Mouse (Mus musculus): ENCODE data around the gene Cfap61.

The Cfap61 gene

GRCm38 (mm10) chr2:145936975-145937374, 2.4 kb downstream of the Cfap61 start:
- ChIA-PET POLR2A (interaction anchor here in 1 of 4 experiments (1.1 kb wide), 1 partner anchor 26 kb away, joined by 4 read pairs; no protein-coding TSS in a partner anchor), CTCF (no interaction called here)

DNA sequence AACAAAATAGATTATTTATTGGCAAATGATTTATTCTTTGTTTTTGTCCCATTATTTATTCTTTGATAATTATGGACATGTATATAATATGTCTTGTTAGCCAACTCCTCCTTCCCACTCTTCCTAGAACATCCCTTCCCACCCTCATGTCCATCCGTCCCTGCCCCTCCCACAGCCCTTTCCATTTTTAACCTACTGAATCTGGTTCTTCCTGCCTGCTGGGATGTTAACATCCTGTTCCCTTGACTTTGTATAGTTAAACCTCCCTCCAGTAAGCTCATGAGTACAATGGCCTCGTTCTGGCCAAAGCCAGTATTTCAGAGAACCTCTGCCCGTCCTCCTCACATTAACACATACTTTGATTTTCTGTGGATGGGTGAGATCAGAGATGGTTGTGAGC, 6.8 kb downstream of the Cfap61 start:
- POLR2A ChIA-PET: interaction anchor here in 1 of 4 experiments (1.4 kb wide), 1 partner anchor 276 kb away, joined by 3 read pairs; no protein-coding TSS in a partner anchor
- CTCF ChIA-PET: no interaction called here

- CTCF ChIA-PET: no interaction called here
- POLR2A ChIA-PET: interaction anchor here in 1 of 4 experiments (0.6 kb wide), 1 partner anchor 249 kb away, joined by 3 read pairs; no protein-coding TSS in a partner anchor
Observed at GRCm38 (mm10) chr2:145944286-145944685, 9.7 kb downstream of the Cfap61 start.

- ChIA-PET POLR2A (interaction anchor here in 1 of 4 experiments (1.1 kb wide), 1 partner anchor 9 kb away, joined by 3 read pairs; no protein-coding TSS in a partner anchor), CTCF (interaction anchor here in 1 of 4 experiments (0.5 kb wide), 1 partner anchor 276 kb away, joined by 14 read pairs; no protein-coding TSS in a partner anchor)
Observed at GRCm38 (mm10) chr2:145948402-145948954, 13.9 kb downstream of the Cfap61 start.

- POLR2A ChIA-PET: interaction anchor here in 1 of 4 experiments (1.1 kb wide), 1 partner anchor 10 kb away, joined by 3 read pairs; no protein-coding TSS in a partner anchor
- CTCF ChIA-PET: no interaction called here
Observed at GRCm38 (mm10) chr2:145949475-145950068, 15.0 kb downstream of the Cfap61 start.

DNA sequence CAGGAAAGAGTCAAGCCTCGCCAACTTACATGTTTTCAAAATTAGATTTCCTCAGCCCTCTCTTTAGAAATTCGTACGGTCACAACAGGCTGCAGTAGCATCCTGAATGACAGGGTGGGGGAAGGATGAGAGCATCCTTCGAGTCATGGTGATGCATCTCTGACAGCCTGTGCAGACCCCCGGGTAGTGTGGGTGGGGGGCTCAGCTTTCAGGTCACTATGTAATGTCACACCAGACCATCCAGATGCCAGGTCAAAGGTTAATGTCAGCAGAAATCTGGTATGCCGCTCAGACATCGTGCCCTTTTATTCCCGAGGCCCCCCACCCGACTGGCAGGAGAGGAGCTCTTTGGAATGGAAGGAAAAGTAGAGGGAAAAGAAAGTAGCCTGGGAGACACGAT, 15.7 kb downstream of the Cfap61 start:
- ChIA-PET POLR2A (no interaction called here), CTCF (interaction anchor here in 1 of 4 experiments (1.4 kb wide), 1 partner anchor 662 kb away, joined by 3 read pairs; no protein-coding TSS in a partner anchor)

- ChIA-PET CTCF (interaction anchor here in 2 of 4 experiments (0.6 to 1.2 kb wide), 3 partner anchors 100 to 255 kb away, joined by 3 read pairs; no protein-coding TSS in a partner anchor), POLR2A (no interaction called here)
Observed at GRCm38 (mm10) chr2:145952726-145953125, 18.1 kb downstream of the Cfap61 start.

DNA sequence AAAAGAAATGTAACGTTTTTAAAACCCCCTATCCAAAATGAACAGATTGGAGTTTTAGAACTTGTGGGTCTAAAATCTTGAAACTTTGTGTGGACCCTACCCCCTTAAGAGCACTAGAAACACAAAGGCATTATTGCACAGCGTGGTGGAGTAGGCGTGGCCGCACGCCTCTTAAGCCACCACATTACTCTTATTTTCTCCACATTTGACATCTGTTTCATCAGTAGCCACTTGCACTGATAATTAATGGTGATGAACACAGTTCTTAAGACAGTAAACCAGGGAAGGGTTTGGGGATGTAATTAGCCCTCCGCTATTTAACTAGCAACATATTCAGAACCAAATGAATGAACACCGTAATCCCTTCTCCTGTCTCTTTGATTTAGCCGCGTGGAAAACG, 21.3 kb downstream of the Cfap61 start:
- ChIA-PET CTCF (interaction anchor here in 3 of 4 experiments (0.6 to 1.4 kb wide), 3 partner anchors 33 to 657 kb away, joined by 4 read pairs; no protein-coding TSS in a partner anchor), POLR2A (no interaction called here)

- POLR2A ChIA-PET: no interaction called here
- CTCF ChIA-PET: interaction anchor here in 3 of 4 experiments (0.6 to 2.3 kb wide), 6 partner anchors 32 to 1221 kb away, joined by 4 to 13 read pairs (median 4); no protein-coding TSS in a partner anchor
Observed at GRCm38 (mm10) chr2:145956318-145956717, 21.7 kb downstream of the Cfap61 start.

- ChIA-PET POLR2A (interaction anchor here in 1 of 4 experiments (0.6 kb wide), 1 partner anchor 224 kb away, joined by 5 read pairs; no protein-coding TSS in a partner anchor), CTCF (interaction anchor here (0.7 to 2.3 kb wide), 7 partner anchors 10 to 1220 kb away, joined by 3 to 13 read pairs (median 4); no protein-coding TSS in a partner anchor)
Observed at GRCm38 (mm10) chr2:145957450-145957849, 22.9 kb downstream of the Cfap61 start.

DNA sequence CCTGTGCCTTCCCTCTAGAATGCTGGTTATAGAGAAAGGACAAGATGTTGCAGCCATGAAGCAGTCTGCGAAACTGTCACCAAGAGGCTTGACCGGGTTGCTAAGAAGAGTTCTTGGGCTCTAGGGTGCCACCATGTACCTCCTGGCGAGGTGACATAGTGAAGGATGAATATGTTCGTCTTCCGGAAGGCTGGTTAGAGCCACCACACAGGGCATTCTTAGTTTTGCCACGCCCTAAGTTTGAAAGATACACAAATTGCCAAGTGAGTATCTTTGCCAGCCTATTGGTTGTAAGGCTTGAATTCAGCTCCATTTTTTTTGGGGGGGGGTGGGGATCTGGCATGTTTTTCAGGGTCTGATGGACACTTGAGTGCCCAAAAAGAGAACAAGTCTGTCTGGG, 23.5 kb downstream of the Cfap61 start:
- ChIA-PET POLR2A (interaction anchor here in 1 of 4 experiments (0.6 kb wide), 1 partner anchor 25 kb away, joined by 3 read pairs; no protein-coding TSS in a partner anchor), CTCF (interaction anchor here in 2 of 4 experiments (0.6 to 2.3 kb wide), 4 partner anchors 37 to 456 kb away, joined by 4 to 13 read pairs (median 8); no protein-coding TSS in a partner anchor)

DNA sequence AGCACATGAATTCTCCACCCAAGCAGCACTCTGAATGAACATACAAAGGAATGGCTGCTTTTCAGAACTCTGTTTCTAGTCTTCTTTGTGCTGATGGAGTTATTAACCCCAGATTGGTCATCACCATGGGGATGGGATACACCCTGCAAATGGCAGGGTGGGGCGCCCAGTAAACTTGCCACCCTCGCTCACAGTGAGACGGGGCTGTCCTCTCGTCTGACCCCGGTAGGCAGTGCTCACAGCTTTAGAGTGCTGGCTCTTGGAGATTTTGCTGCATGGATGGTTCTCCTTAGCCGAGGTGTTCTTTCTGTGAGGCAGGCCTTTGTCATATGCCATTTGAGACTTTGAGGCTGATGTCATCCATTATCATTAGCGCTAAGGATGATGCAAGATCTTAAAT, 24.0 kb downstream of the Cfap61 start:
- CTCF ChIA-PET: interaction anchor here in 1 of 4 experiments (2.3 kb wide), 1 partner anchor 456 kb away, joined by 13 read pairs; no protein-coding TSS in a partner anchor
- POLR2A ChIA-PET: no interaction called here

GRCm38 (mm10) chr2:145961861-145962260, 27.3 kb downstream of the Cfap61 start:
- ChIA-PET POLR2A (no interaction called here), CTCF (interaction anchor here in 1 of 4 experiments (1.5 kb wide), 1 partner anchor 453 kb away, joined by 3 read pairs; no protein-coding TSS in a partner anchor)

GRCm38 (mm10) chr2:145970751-145971150, 36.2 kb downstream of the Cfap61 start:
- ChIA-PET POLR2A (interaction anchor here in 1 of 4 experiments (1.3 kb wide), 1 partner anchor 49 kb away, joined by 4 read pairs; no protein-coding TSS in a partner anchor), CTCF (interaction anchor here in 1 of 4 experiments (0.6 kb wide), 1 partner anchor 13 kb away, joined by 3 read pairs; no protein-coding TSS in a partner anchor)

DNA sequence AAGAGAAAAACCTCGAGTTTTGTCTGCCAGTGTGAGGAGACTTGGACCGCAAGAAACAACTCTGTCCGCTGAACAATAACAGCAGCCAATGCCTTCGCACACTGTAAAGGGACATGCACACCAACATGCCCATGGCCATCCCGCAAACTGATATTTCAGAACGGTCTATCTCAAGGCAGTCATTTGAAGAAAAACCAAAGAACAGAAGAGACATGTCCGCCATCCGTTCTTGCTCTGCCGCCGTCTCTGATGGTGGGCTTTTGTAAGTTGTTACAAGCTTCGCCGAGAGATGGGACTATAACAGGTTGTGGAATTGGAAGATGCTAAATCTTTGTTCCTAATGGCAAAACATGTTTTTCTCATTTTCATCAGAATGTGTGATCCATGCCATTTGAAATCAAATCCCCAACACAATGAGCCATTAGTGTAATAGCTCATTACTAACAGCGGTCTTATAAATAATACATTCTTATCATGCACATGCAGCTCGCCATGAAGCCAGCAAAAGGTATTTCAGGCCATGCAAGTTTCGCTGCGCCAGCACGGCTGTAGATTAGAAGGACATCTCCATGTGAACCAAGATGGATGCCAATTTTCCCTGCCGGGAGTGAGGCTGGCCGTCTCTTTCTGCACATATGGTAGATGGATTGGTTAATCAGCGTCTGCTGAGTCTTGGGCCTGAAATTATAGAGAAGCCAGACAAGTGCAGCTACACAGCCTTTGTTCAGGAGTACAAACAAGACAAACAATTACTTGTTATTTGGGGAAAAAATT, 36.8 kb downstream of the Cfap61 start:
- ChIA-PET POLR2A (interaction anchor here in 1 of 4 experiments (1.3 kb wide), 1 partner anchor 50 kb away, joined by 4 read pairs; no protein-coding TSS in a partner anchor), CTCF (interaction anchor here in 1 of 4 experiments (0.6 kb wide), 1 partner anchor 14 kb away, joined by 3 read pairs; no protein-coding TSS in a partner anchor)

GRCm38 (mm10) chr2:145972571-145972970, 38.0 kb downstream of the Cfap61 start:
- ChIA-PET POLR2A (no interaction called here), CTCF (no interaction called here)

DNA sequence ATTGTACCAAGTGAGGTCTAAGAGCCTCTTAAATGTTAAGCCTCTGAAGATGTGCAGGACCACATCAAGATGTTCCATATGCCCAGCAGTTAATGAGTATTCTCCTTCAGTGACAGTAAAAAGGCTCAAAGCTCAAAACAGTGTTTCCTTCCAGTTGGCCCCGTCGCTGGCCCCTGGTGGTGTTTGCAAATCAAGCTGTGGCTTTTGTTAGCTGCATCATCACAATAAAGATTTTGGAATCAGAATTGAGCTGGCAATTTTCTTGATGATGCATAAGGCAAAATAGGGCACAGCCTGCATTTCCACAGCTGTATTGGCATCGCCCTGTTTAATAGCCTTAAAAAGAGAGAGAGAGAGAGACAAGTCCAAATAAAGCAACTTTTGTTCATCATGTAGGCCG, 45.0 kb downstream of the Cfap61 start:
- CTCF ChIA-PET: no interaction called here

GRCm38 (mm10) chr2:145980881-145981280, 46.3 kb downstream of the Cfap61 start:
- POLR2A ChIA-PET: no interaction called here
- CTCF ChIA-PET: no interaction called here

More for the DNA sequence above, 45.0 kb downstream of the Cfap61 start:
- POLR2A ChIA-PET: interaction anchor here in 1 of 4 experiments (0.7 kb wide), 1 partner anchor 11 kb away, joined by 3 read pairs; no protein-coding TSS in a partner anchor

DNA sequence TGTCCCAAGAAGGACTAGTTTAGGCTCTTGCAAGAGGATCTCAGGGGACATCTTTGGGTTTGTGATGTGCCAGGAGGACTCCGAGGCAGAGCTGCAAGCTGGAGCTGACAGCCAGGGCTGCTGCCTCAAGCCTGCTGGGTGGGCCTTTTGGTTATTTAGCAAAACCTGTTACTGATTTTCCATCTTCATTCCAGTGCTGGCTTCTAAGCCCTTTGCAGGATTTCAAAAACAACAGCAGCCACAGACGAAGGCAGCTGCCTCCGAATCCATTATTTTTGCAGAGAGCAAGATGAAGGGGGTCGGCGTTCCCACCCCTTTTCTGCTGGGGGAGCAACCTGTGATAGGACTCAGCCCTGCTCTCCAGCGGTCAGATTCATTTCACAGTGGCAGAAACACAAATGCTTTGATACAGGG, 47.1 kb downstream of the Cfap61 start:
- POLR2A ChIA-PET: no interaction called here
- CTCF ChIA-PET: no interaction called here
